Mouse (Mus musculus) forelimb bud, embryonic 11.5 days (tissue): ENCODE measurements at regions not wholly inside any gene's neighbourhood (a gene's known extent, or its start where the extent isn't known, plus 50 kb on each side); places are given as distances from the start of the nearest gene placed in this dataset.

Experiments
- DNase-seq: peaks from one replicate; pipeline ENCODE4 v3.0.0-alpha.2; 2012; ENCODE audit warnings: low read depth, low spot score

DNA sequence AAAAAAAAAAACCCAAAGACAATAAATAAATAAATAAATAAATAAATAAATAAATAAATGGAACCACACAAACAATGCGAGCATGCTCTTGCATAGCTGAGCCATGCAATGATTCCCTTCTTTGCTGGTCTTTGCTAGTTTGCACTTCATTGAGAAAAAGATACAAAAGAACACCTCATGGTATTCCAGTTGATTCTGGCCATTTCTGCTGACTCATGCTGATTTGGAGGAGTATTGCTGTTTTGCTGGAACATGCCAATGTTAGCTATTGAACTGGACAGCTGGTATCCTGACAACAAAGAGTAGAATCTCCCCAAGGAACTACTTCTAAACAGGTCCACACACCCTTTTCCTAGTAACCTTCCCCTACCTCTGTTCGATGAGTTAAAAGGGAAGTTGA lies 60.2 kb downstream of the Htr1a start:
- DNase-seq = no peak

DNA sequence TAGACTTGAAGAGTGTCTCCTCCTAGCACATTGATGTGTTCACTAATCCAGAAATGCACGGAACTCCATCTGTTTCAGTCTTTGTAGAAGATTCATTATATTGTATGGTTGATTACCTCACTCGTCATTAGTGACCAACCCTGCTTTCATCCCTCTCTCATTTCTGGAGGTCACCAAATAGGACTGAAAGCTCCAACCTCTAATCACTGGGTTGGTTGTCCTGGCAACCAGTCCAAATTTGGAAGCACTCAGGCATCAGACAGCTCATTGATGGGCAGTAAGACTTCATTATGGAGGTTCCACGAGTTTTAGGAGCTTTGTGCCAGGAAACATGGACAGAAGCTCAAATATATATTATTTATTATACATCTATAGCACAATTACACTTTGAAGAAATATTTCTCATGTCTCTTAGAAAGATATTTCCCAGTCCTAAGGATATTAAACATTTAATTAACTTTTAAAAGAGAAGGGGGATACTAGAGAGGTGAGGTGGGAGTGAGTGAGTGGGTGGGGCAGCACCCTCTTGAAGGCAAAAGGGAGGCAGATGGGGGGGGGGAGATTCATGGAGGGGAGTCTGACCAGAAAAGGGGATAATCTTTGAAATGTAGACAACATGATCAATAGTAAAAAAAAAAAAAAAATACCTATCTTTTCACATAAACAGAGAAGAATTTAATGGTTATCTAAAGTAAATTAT lies 94.7 kb downstream of the Htr1a start:
- no peak for DNase-seq

GRCm38 (mm10) chr13:105573248-105573647 lies 129.8 kb downstream of the Htr1a start:
- no peak for DNase-seq

GRCm38 (mm10) chr13:105606450-105606849 lies 163.0 kb downstream of the Htr1a start:
- no peak for DNase-seq

- peak; percentile 3 for DNase-seq
Measured at GRCm38 (mm10) chr13:105619308-105619707, 175.9 kb downstream of the Htr1a start.

GRCm38 (mm10) chr13:105620867-105621266 lies 177.4 kb downstream of the Htr1a start:
- no peak for DNase-seq

DNA sequence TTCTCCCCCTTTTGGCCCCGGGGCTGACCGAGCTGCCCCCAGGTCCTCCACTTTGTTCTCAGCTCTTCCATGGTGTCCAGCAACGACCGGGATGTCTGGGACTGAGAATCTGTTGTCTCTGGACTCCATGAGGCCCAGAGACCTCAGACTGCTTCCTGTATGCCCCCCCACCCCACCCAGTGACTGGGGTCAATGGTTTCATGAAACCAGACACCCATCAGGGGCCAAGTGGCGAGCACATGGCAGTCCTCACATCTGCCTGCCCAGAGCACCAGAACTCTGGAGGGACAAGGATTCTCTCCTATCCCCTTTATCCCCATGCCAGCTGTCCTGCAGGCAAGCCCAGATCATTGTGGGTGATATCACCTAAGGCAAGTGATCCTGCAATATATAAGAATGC lies 185.2 kb downstream of the Htr1a start:
- no peak for DNase-seq

GRCm38 (mm10) chr13:105648617-105649016 lies 205.2 kb downstream of the Htr1a start:
- no peak for DNase-seq
